8 mouse cellular contexts compared by ENCODE assay signal in genomic region chr7:100685061-100686030, GRCm38 (mm10). TPM values are rescaled to one million over a fixed set of nuclear protein-coding genes. Genes with fewer than 3 reads are reported as not detected.
DNase-seq lines count a peak whose midpoint lies in the region; ATAC-seq and TF ChIP-seq lines count a peak whose summit lies in the region.

No protein-coding gene starts in this region.

- peaks cover 2% of the 10 kb centered on the region; the same call in 1 of the 2 replicates for H3K4me1 ChIP-seq in cortical plate, adult 2 months (ENCODE audit: control insufficient read depth, insufficient read depth, low read length)
- no peaks in the 10 kb centered on the region for H3K4me1 ChIP-seq in intestine, postnatal 0 days (replicated peaks; ENCODE audit: control insufficient read depth, insufficient read depth, low read length)
- H3K4me1 ChIP-seq in liver, embryonic 11.5 days (replicated peaks; ENCODE audit: control insufficient read depth, insufficient read depth, low read length), result no peaks in the 10 kb centered on the region
- H3K4me1 ChIP-seq in stomach, embryonic 15.5 days, result no peaks in the 10 kb centered on the region

- TF ChIP-seq CTCF in cortical plate, adult 2 months (IDR thresholded peaks at IDR 0.05; ENCODE audit: extremely low read depth, insufficient read depth, low read length), result peak; percentile 84
- TF ChIP-seq CTCF in intestine, postnatal 0 days (IDR thresholded peaks at IDR 0.05; ENCODE audit: low read depth), result peak; percentile 92

- DNase-seq in 3T3-L1 (ENCODE audit: low read depth, low spot score), result peak; percentile 85
- DNase-seq in adrenal gland, adult (ENCODE audit: inconsistent age in 2 of 2, low spot score in 1 of 2), result peak; percentile 79 to 88
- DNase-seq in gastrocnemius, postnatal 4 days (ENCODE audit: low spot score in 2 of 2), result peak; percentile 45 to 78
- peak; percentile 74 for DNase-seq in liver, embryonic 11.5 days (ENCODE audit: low spot score)
- peak; percentile 50 to 69 for DNase-seq in natural killer cell, adult 2 months (ENCODE audit: low spot score in 2 of 2)

- no peaks in the 10 kb centered on the region for H3K9me3 ChIP-seq in intestine, postnatal 0 days (ENCODE audit: control insufficient read depth)
- H3K9me3 ChIP-seq in liver, embryonic 11.5 days (ENCODE audit: control insufficient read depth, low read length), result no peaks in the 10 kb centered on the region
- H3K9me3 ChIP-seq in stomach, embryonic 15.5 days, result no peaks in the 10 kb centered on the region

- no peak overlapping the region for H3K27ac ChIP-seq in cortical plate, adult 2 months (ENCODE audit: insufficient read depth, low read length)
- no peak overlapping the region for H3K27ac ChIP-seq in intestine, postnatal 0 days (ENCODE audit: low read depth, low read length)
- H3K27ac ChIP-seq in liver, embryonic 11.5 days (ENCODE audit: low read depth, low read length), result no peak overlapping the region
- no peak overlapping the region for H3K27ac ChIP-seq in stomach, embryonic 15.5 days

- no peaks in the 10 kb centered on the region for H3K27me3 ChIP-seq in intestine, postnatal 0 days (replicated peaks; ENCODE audit: control insufficient read depth, insufficient read depth, low read length)
- no peaks in the 10 kb centered on the region for H3K27me3 ChIP-seq in liver, embryonic 11.5 days (replicated peaks; ENCODE audit: control insufficient read depth, insufficient read depth, low read length)
- H3K27me3 ChIP-seq in stomach, embryonic 15.5 days (replicated peaks), result no peaks in the 10 kb centered on the region

- 36% methylated on average over 13 of the region's 13 CpGs for WGBS in intestine, postnatal 0 days
- WGBS in liver, embryonic 11.5 days, result 39% methylated on average over 13 of the region's 13 CpGs
- WGBS in stomach, embryonic 15.5 days, result 40% methylated on average over 13 of the region's 13 CpGs

- H3K36me3 ChIP-seq in intestine, postnatal 0 days (ENCODE audit: control insufficient read depth, insufficient read depth), result no peaks in the 10 kb centered on the region
- no peaks in the 10 kb centered on the region for H3K36me3 ChIP-seq in liver, embryonic 11.5 days (ENCODE audit: control insufficient read depth, insufficient read depth, low read length)
- H3K36me3 ChIP-seq in stomach, embryonic 15.5 days, result no peaks in the 10 kb centered on the region

- ATAC-seq in intestine, postnatal 0 days, result peak; percentile 45; the same call in 1 of the 2 replicates
- ATAC-seq in liver, embryonic 11.5 days (replicated peaks; ENCODE audit: low FRiP score), result peak; percentile 72
- peak; percentile 63 for ATAC-seq in stomach, embryonic 15.5 days (ENCODE audit: insufficient read depth, low FRiP score, low read depth)

- no peak overlapping the region for H3K4me3 ChIP-seq in cortical plate, adult 2 months (ENCODE audit: insufficient read depth, low read length)
- no peak overlapping the region for H3K4me3 ChIP-seq in intestine, postnatal 0 days (ENCODE audit: low read depth, low read length)
- no peak overlapping the region for H3K4me3 ChIP-seq in liver, embryonic 11.5 days (ENCODE audit: low read depth, low read length)
- no peak overlapping the region for H3K4me3 ChIP-seq in stomach, embryonic 15.5 days (replicated peaks)

- H3K4me2 ChIP-seq in intestine, postnatal 0 days (replicated peaks; ENCODE audit: low read depth), result no peak overlapping the region
- no peak overlapping the region for H3K4me2 ChIP-seq in liver, embryonic 11.5 days
- H3K4me2 ChIP-seq in stomach, embryonic 15.5 days, result no peak overlapping the region

- H3K9ac ChIP-seq in intestine, postnatal 0 days (ENCODE audit: low read depth, low read length), result no peak overlapping the region
- H3K9ac ChIP-seq in liver, embryonic 11.5 days (ENCODE audit: low read depth, low read length), result no peak overlapping the region
- H3K9ac ChIP-seq in stomach, embryonic 15.5 days, result no peak overlapping the region

- TF ChIP-seq POLR2A in cortical plate, adult 2 months (IDR thresholded peaks at IDR 0.05; ENCODE audit: extremely low read depth, insufficient read depth, low read length), result no peak

RNA-seq across cellular contexts. Expression of gene Fam168a, which starts 21.1 kb away (rescaled TPM):
- 123 and 126 TPM in 2 replicates for polyA plus RNA-seq in cortical plate, adult 2 months (2012; rRNA removed)
- total RNA-seq in gastrocnemius, postnatal 4 days (2021), result 10 to 100 TPM; 65.7 to 67.8 TPM
- 13.2 and 14.6 TPM in 2 replicates for polyA plus RNA-seq in intestine, postnatal 0 days (2015; fragmentation: Nextera tagmentation; extraction: Ambion mirVana)
- polyA plus RNA-seq in liver, embryonic 11.5 days (2014; fragmentation: Nextera tagmentation; extraction: Ambion mirVana), result 16.2 and 18.8 TPM in 2 replicates
- 33.3 and 39.0 TPM in 2 replicates for polyA plus RNA-seq in stomach, embryonic 15.5 days (2015; fragmentation: Nextera tagmentation; extraction: Ambion mirVana)

RNA-seq across cellular contexts. Expression of gene Plekhb1, which starts 23.1 kb away (rescaled TPM):
- 567 and 661 TPM in 2 replicates for polyA plus RNA-seq in cortical plate, adult 2 months (2012; rRNA removed)
- 10 to 100 TPM; 18.0 to 21.6 TPM for total RNA-seq in gastrocnemius, postnatal 4 days (2021)
- polyA plus RNA-seq in intestine, postnatal 0 days (2015; fragmentation: Nextera tagmentation; extraction: Ambion mirVana), result 12.9 and 14.6 TPM in 2 replicates
- polyA plus RNA-seq in liver, embryonic 11.5 days (2014; fragmentation: Nextera tagmentation; extraction: Ambion mirVana), result 1.1 and 2.0 TPM in 2 replicates
- 15.0 and 15.8 TPM in 2 replicates for polyA plus RNA-seq in stomach, embryonic 15.5 days (2015; fragmentation: Nextera tagmentation; extraction: Ambion mirVana)

Comparison
In these comparisons a context has a peak if more than half of its experiments do, and no peak if none do; other contexts are left out.
1. RNA of gene Plekhb1, which starts 23.1 kb away (polyA plus RNA-seq): 567 to 661 TPM in cortical plate, adult 2 months; 15.0 to 15.8 TPM in stomach, embryonic 15.5 days, 12.9 to 14.6 TPM in intestine, postnatal 0 days and 1.1 to 2.0 TPM in liver, embryonic 11.5 days; every median in the first group is over 10 times any median in the second.
2. Peak in every context shown above with its lines, with median percentiles within 50 percentile points of each other: DNase-seq and ATAC-seq.